ENCODE assay signal across 25 mouse cellular contexts in genomic region chr1:91084374-91084773, GRCm38 (mm10).
DNase-seq lines count a peak whose midpoint lies in the region; ATAC-seq and TF ChIP-seq lines count a peak whose summit lies in the region.
"Had no signal": no experiment of that assay in that cellular context is flagged by ENCODE, and none has a peak within 500 bp of the region (broad histone marks: within the 10 kb centered on the region; RNA-seq: fewer than 3 reads in every experiment).

No protein-coding gene starts in this region.

- TF ChIP-seq EP300 in heart, postnatal 0 days (IDR thresholded peaks at IDR 0.05; ENCODE audit: low read depth): no peak

- no peaks in the 10 kb centered on the region for H3K27me3 ChIP-seq in heart, embryonic 12.5 days (replicated peaks)
- no peaks in the 10 kb centered on the region for H3K27me3 ChIP-seq in heart, postnatal 0 days (ENCODE audit: control insufficient read depth, insufficient read depth, low read length)
- no peaks in the 10 kb centered on the region for H3K27me3 ChIP-seq in lung, embryonic 16.5 days (ENCODE audit: control insufficient read depth, insufficient read depth, low read depth, low read length)
- H3K27me3 ChIP-seq: hindbrain, embryonic 15.5 days; limb, embryonic 12.5 days; liver, embryonic 15.5 days; midbrain, embryonic 13.5 days; neural tube, embryonic 13.5 days had no signal

- 59% methylated on average over 8 of the region's 8 CpGs for WGBS in heart, embryonic 12.5 days
- WGBS in heart, postnatal 0 days: 60% methylated on average over 8 of the region's 8 CpGs
- 77% methylated on average over 8 of the region's 8 CpGs for WGBS in lung, embryonic 16.5 days

- no peak for TF ChIP-seq CTCF in heart, postnatal 0 days (IDR thresholded peaks at IDR 0.05; ENCODE audit: low read depth)

- intact Hi-C loops in heart, postnatal 25 days (cut with DNase I): no loop called here
- intact Hi-C loops in heart, postnatal 36 days (cut with DNase I): no loop called here

- no peak for ATAC-seq in heart, embryonic 12.5 days (ENCODE audit: insufficient number of reproducible peaks, low FRiP score)
- no peak for ATAC-seq in heart, postnatal 0 days (ENCODE audit: insufficient read depth, low read depth)
- no peak for ATAC-seq in lung, embryonic 16.5 days (ENCODE audit: low read depth)
- ATAC-seq: forebrain, embryonic 16.5 days; inflammation-experienced regulatory T-cells, adult 6 months; lung, postnatal 0 days; midbrain, embryonic 13.5 days had no signal

- DNase-seq in gastrocnemius, adult 18-20 months (ENCODE audit: low spot score): peak; percentile 55
- no peak for DNase-seq in gastrocnemius, postnatal 25 days
- no peak for DNase-seq in heart, postnatal 25 days (ENCODE audit: low spot score)
- no peak for DNase-seq in heart, postnatal 0 days (ENCODE audit: low spot score)
- no peak for DNase-seq in heart, postnatal 36 days
- DNase-seq in lung, postnatal 25 days (ENCODE audit: low spot score): no peak
- DNase-seq: adrenal gland, postnatal 10 days; cerebellum, adult 8-10 months; cerebellum, postnatal 25 days; kidney, adult 8-10 months; right cerebral cortex, postnatal 4 days; thymus, adult 2 months; thymus, postnatal 36 days had no signal

- peak overlapping the region; percentile 22 for H3K9ac ChIP-seq in heart, embryonic 12.5 days
- H3K9ac ChIP-seq in heart, postnatal 0 days (replicated peaks; ENCODE audit: low read depth, low read length): peak overlapping the region; percentile 30; the same call in 1 of the 2 replicates
- no peak overlapping the region for H3K9ac ChIP-seq in lung, embryonic 16.5 days (ENCODE audit: low read length)
- H3K9ac ChIP-seq: hindbrain, embryonic 15.5 days; limb, embryonic 12.5 days; liver, embryonic 15.5 days; midbrain, embryonic 13.5 days; neural tube, embryonic 13.5 days had no signal

- H3K36me3 ChIP-seq in heart, embryonic 12.5 days: peaks cover 37% of the 10 kb centered on the region
- H3K36me3 ChIP-seq in heart, postnatal 0 days (replicated peaks; ENCODE audit: control insufficient read depth, insufficient read depth, low read length): peaks cover 40% of the 10 kb centered on the region
- no peaks in the 10 kb centered on the region for H3K36me3 ChIP-seq in lung, embryonic 16.5 days (ENCODE audit: control insufficient read depth, insufficient read depth, low read length)
- H3K36me3 ChIP-seq: G1E; hindbrain, embryonic 15.5 days; limb, embryonic 12.5 days; midbrain, embryonic 13.5 days; neural tube, embryonic 13.5 days had no signal

- H3K4me2 ChIP-seq in heart, embryonic 12.5 days: peak overlapping the region; percentile 28
- H3K4me2 ChIP-seq in heart, postnatal 0 days (ENCODE audit: low read depth, low read length): no peak overlapping the region
- H3K4me2 ChIP-seq in lung, embryonic 16.5 days (ENCODE audit: low read depth, low read length): no peak overlapping the region
- H3K4me2 ChIP-seq: hindbrain, embryonic 15.5 days; limb, embryonic 12.5 days; liver, embryonic 15.5 days; midbrain, embryonic 13.5 days; neural tube, embryonic 13.5 days had no signal

- peak overlapping the region; percentile 94 for H3K27ac ChIP-seq in heart, embryonic 12.5 days (ENCODE audit: poor library complexity, severe bottlenecking)
- H3K27ac ChIP-seq in heart, postnatal 0 days (ENCODE audit: low read depth): peak overlapping the region; percentile 84
- peak overlapping the region; percentile 31 for H3K27ac ChIP-seq in lung, embryonic 16.5 days (ENCODE audit: low read length)
- H3K27ac ChIP-seq: hindbrain, embryonic 15.5 days; limb, embryonic 12.5 days; liver, embryonic 15.5 days; macrophage; midbrain, embryonic 13.5 days; neural tube, embryonic 13.5 days had no signal

- H3K9me3 ChIP-seq in heart, embryonic 12.5 days (replicated peaks): no peaks in the 10 kb centered on the region
- H3K9me3 ChIP-seq in heart, postnatal 0 days (replicated peaks; ENCODE audit: control insufficient read depth, low read length): no peaks in the 10 kb centered on the region
- no peaks in the 10 kb centered on the region for H3K9me3 ChIP-seq in lung, embryonic 16.5 days (ENCODE audit: control insufficient read depth, low read length)
- H3K9me3 ChIP-seq: hindbrain, embryonic 15.5 days; limb, embryonic 12.5 days; liver, embryonic 15.5 days; midbrain, embryonic 13.5 days; neural tube, embryonic 13.5 days had no signal

- peaks cover 81% of the 10 kb centered on the region for H3K4me1 ChIP-seq in heart, embryonic 12.5 days (replicated peaks)
- H3K4me1 ChIP-seq in heart, postnatal 0 days (ENCODE audit: control insufficient read depth, insufficient read depth): peaks cover 48% of the 10 kb centered on the region
- peaks cover 33% of the 10 kb centered on the region for H3K4me1 ChIP-seq in lung, embryonic 16.5 days (replicated peaks; ENCODE audit: control insufficient read depth, insufficient read depth, low read length)

- no peak overlapping the region for H3K4me3 ChIP-seq in heart, embryonic 12.5 days
- no peak overlapping the region for H3K4me3 ChIP-seq in heart, postnatal 0 days (ENCODE audit: low read depth, low read length)
- no peak overlapping the region for H3K4me3 ChIP-seq in lung, embryonic 16.5 days (ENCODE audit: low read length)
- H3K4me3 ChIP-seq: hindbrain, embryonic 15.5 days; limb, embryonic 12.5 days; liver, embryonic 15.5 days; midbrain, embryonic 13.5 days; neural tube, embryonic 13.5 days had no signal

Comparison
In these comparisons a context has a peak if more than half of its experiments do, and no peak if none do; other contexts are left out.
1. H3K27ac ChIP-seq: peak in every context shown above with its lines; median percentile 94 in heart, embryonic 12.5 days; 84 in heart, postnatal 0 days; 31 in lung, embryonic 16.5 days.